Mouse (Mus musculus) lung, adult 2 months (tissue): ENCODE results near the gene Myo10. TPM values are rescaled to one million over a fixed set of nuclear protein-coding genes. Genes with fewer than 3 reads are reported as not detected.
A peak's percentile ranks its signal among the peaks of the same experiment; 100 is the strongest.

Source experiments
- DNase-seq: peaks from one replicate; pipeline ENCODE4 v3.0.0; 2022
- H3K4me1 ChIP-seq: fragments of 200-500 bp; 2 replicates; pipeline ENCODE4 v1.6.1; 2011; ENCODE audit warnings: low read length; ENCODE audit not compliant: control insufficient read depth, insufficient read depth
- H3K4me3 ChIP-seq: fragments of 200-500 bp; replicated peaks from 2 replicates; pipeline ENCODE3; 2011; ENCODE audit warnings: low read depth, mild to moderate bottlenecking, control low read depth, low read length; ENCODE audit errors: extremely low read depth
- CTCF ChIP-seq: fragments of 200-500 bp; IDR thresholded peaks from 2 replicates; pipeline ENCODE4 v1.5.1; 2011; ENCODE audit warnings: mild to moderate bottlenecking, low read length, control low read depth; ENCODE audit not compliant: insufficient read depth
- POLR2A ChIP-seq: fragments of 200-500 bp; IDR thresholded peaks from 2 replicates; pipeline ENCODE4 v1.6.1; 2011; ENCODE audit warnings: low read depth, mild to moderate bottlenecking, control low read depth, low read length, borderline replicate concordance; ENCODE audit errors: extremely low read depth
- WGBS: fragments of 180-500 bp; shearing (Covaris S2); methylation state at CpG from one replicate; pipeline ENCODE4 v1.1.7; 2018; 5-methylcytosine and 5-hydroxymethylcytosine counted together
- polyA plus RNA-seq: library from polyadenylated mRNA; depleted of rRNA; stranded (reverse); fragments of >200 nt; gene quantifications from 2 replicates; pipeline ENCODE4 v1.2.3, GENCODE M21; 2012

Gene Myo10
- polyA plus RNA-seq, 1 experiment, result 81.3 TPM

GRCm38 (mm10) chr15:25764653-25765352, 142.5 kb downstream of the Myo10 start:
- peaks cover 16% of the 10 kb centered on the region for H3K4me1 ChIP-seq
- no peak for DNase-seq
- 49% methylated on average over 13 of the region's 13 CpGs for WGBS
- no peak overlapping the region for H3K4me3 ChIP-seq
- TF ChIP-seq POLR2A (no peak), CTCF (no peak)

GRCm38 (mm10) chr15:25767777-25768176, 145.5 kb downstream of the Myo10 start:
- WGBS, result 9% methylated on average over 6 of the region's 6 CpGs
- H3K4me1 ChIP-seq, result peaks cover 14% of the 10 kb centered on the region
- TF ChIP-seq CTCF (no peak), POLR2A (no peak)
- DNase-seq, result no peak
- H3K4me3 ChIP-seq, result no peak overlapping the region

DNA sequence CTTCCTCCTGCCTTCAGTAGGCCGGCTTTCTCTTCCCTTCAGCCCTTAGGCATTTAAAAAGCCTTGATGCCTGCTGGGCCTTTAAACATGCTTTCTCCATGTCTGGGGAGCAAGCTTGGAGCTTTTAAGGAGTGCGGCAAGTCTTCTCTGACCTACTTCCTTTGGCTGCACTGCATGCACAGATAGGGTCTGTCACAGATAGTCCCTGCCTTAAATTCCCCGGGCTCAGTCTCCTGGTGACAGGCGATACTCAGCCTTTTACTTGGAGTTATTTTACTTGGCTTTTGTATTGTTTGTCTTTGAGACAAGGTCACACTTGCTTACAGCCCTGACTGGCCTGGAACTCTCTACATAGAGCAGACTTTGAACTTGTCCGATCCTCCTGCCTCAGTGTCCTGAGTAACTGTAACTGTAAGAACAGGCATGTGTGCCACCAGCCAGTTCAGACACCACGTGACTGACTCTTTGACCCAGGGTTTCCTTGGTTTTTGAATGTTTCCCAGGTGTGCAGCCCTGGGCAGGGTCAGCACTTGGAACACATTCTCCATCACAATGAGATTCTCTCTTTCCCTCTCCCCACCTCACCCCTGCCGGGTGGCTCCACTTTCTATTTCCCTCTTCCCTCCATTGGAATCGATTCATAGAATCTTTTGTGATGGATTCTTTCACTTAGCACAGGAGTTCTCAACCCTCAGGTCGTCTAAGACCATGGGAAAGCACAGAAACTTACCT, 147.4 kb downstream of the Myo10 start:
- no peak for DNase-seq
- WGBS, result 69% methylated on average over 9 of the region's 9 CpGs
- TF ChIP-seq POLR2A (no peak), CTCF (no peak)
- Histone ChIP-seq H3K4me1 (peaks cover 18% of the 10 kb centered on the region), H3K4me3 (no peak overlapping the region)

- peaks cover 18% of the 10 kb centered on the region; the same call in 1 of the 2 replicates for H3K4me1 ChIP-seq
- no peak for TF ChIP-seq POLR2A
- no peak for TF ChIP-seq CTCF
- H3K4me3 ChIP-seq, result no peak overlapping the region
- DNase-seq, result no peak
- WGBS, result 92% methylated on average over 10 of the region's 10 CpGs
Observed at GRCm38 (mm10) chr15:25771782-25772181, 149.5 kb downstream of the Myo10 start.

- DNase-seq, result peak; percentile 40
- TF ChIP-seq POLR2A, result no peak
- no peak for TF ChIP-seq CTCF
- H3K4me3 ChIP-seq, result peak overlapping the region; percentile 22
- 13% methylated on average over 21 of the region's 21 CpGs for WGBS
- H3K4me1 ChIP-seq, result peaks cover 9% of the 10 kb centered on the region; the same call in 1 of the 2 replicates
Observed at GRCm38 (mm10) chr15:25773711-25774513, 151.6 kb downstream of the Myo10 start.

DNA sequence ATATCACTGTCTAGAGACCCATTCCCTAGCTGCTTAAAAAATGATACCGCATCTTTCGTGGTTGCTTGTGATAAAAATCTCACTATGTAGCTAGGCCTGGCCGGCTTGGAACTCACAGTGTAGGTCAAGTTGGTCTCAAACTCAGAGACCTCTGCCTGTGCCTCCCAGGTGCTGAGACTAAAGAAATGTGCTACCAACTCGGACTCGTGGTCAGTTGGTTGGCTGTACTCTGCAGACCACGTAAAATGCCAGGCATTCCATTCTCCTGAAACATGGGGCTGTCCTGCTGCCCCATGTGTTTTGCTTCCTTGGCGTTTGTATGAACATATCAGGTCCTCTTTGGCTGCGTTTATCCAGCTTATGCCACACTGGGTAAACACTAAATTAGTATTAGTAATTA, 156.6 kb downstream of the Myo10 start:
- Histone ChIP-seq H3K4me1 (peaks cover 5% of the 10 kb centered on the region; the same call in 1 of the 2 replicates), H3K4me3 (no peak overlapping the region)
- DNase-seq, result no peak
- TF ChIP-seq CTCF (no peak), POLR2A (no peak)
- WGBS, result 68% methylated on average over 8 of the region's 8 CpGs

- no peak overlapping the region for H3K4me3 ChIP-seq
- DNase-seq, result no peak
- TF ChIP-seq POLR2A (no peak), CTCF (no peak)
- peaks cover 3% of the 10 kb centered on the region; the same call in 1 of the 2 replicates for H3K4me1 ChIP-seq
- 81% methylated on average over 23 of the region's 23 CpGs for WGBS
Observed at GRCm38 (mm10) chr15:25779522-25780191, 157.3 kb downstream of the Myo10 start.

DNA sequence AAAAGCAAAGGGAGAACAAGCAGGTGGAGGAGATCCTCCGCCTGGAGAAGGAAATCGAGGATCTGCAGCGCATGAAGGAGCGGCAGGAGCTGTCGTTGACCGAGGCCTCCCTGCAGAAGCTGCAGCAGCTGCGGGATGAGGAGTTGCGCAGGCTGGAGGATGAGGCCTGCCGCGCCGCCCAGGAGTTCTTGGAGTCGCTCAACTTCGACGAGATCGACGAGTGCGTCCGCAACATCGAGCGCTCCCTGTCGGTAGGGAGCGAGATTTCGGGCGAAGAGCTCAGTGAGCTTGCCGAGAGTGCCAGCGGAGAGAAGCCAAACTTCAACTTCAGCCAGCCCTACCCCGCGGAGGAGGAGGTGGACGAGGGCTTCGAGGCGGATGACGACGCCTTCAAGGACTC, 158.7 kb downstream of the Myo10 start:
- Histone ChIP-seq H3K4me1 (no peaks in the 10 kb centered on the region), H3K4me3 (no peak overlapping the region)
- WGBS, result 90% methylated on average over 33 of the region's 33 CpGs
- TF ChIP-seq POLR2A (no peak), CTCF (no peak)
- DNase-seq, result no peak
